Mouse (Mus musculus) liver, postnatal 0 days (tissue): ENCODE results near the gene Tns1.

Experiments used
- CTCF ChIP-seq: sonication (generic); IDR thresholded peaks from 2 replicates; pipeline ENCODE4 v1.5.1; 2016; ENCODE audit warnings: antibody characterized with exemption, low read depth
- EP300 ChIP-seq: IDR thresholded peaks from 2 replicates; pipeline ENCODE4 v1.6.1; 2016; ENCODE audit warnings: antibody characterized with exemption, low read depth, mild to moderate bottlenecking

- no peak for TF ChIP-seq CTCF
- TF ChIP-seq EP300, result no peak
Observed at GRCm38 (mm10) chr1:74033407-74033806, 90.8 kb downstream of the Tns1 start.
